Mouse (Mus musculus) stomach, postnatal 0 days (tissue): ENCODE measurements around the gene Carmil1. TPM values are rescaled to one million over a fixed set of nuclear protein-coding genes. Genes with fewer than 3 reads are reported as not detected.
"Not testable (repeated sequence)": the region's sequence is repeated elsewhere in the genome, so short reads cannot be mapped to it uniquely, and the experiment has no call there.

Source experiments
- ATAC-seq: fragments of 200-750 bp; cut with Nextera tagmentation; 2 replicates; pipeline ENCODE4 v1.8.0; 2017; ENCODE audit not compliant: low FRiP score, low TSS enrichment
- DNase-seq: peaks from one replicate; pipeline ENCODE4 v3.0.0-alpha.2; 2016; ENCODE audit warnings: low spot score
- H3K27ac ChIP-seq: fragments of 300-500 bp; sonication (generic); replicated peaks from 2 replicates; pipeline ENCODE4 v1.5.1; 2014; ENCODE audit warnings: mild to moderate bottlenecking, control low read depth
- H3K27me3 ChIP-seq: fragments of 300-500 bp; sonication (generic); 2 replicates; pipeline ENCODE4 v1.6.1; 2014; ENCODE audit warnings: low read length; ENCODE audit not compliant: control insufficient read depth, insufficient read depth
- H3K36me3 ChIP-seq: fragments of 300-500 bp; sonication (generic); 2 replicates; pipeline ENCODE4 v1.6.1; 2014; ENCODE audit warnings: low read length, mixed read lengths; ENCODE audit not compliant: control insufficient read depth, insufficient read depth
- H3K4me1 ChIP-seq: fragments of 300-500 bp; sonication (generic); replicated peaks from 2 replicates; pipeline ENCODE4 v1.6.1; 2014; ENCODE audit warnings: antibody characterized with exemption; ENCODE audit not compliant: control insufficient read depth, insufficient read depth
- H3K4me2 ChIP-seq: fragments of 300-500 bp; sonication (generic); replicated peaks from 2 replicates; pipeline ENCODE4 v1.6.1; 2014; ENCODE audit warnings: low read depth, mild to moderate bottlenecking, control low read depth, moderate library complexity
- H3K4me3 ChIP-seq: fragments of 300-500 bp; sonication (generic); 2 replicates; pipeline ENCODE4 v1.5.1; 2014; ENCODE audit warnings: low read depth, low read length, control low read depth
- H3K9ac ChIP-seq: fragments of 300-500 bp; sonication (generic); 2 replicates; pipeline ENCODE4 v1.6.1; 2014; ENCODE audit warnings: mild to moderate bottlenecking, low read length, control low read depth, mixed read lengths
- H3K9me3 ChIP-seq: fragments of 300-500 bp; sonication (generic); 2 replicates; pipeline ENCODE4 v1.6.1; 2016; ENCODE audit warnings: low read length; ENCODE audit not compliant: control insufficient read depth
- CTCF ChIP-seq: IDR thresholded peaks from 2 replicates; pipeline ENCODE4 v1.5.1; 2016; ENCODE audit warnings: antibody characterized with exemption, low read depth, mild to moderate bottlenecking, moderate library complexity
- EP300 ChIP-seq: optimal IDR thresholded peaks from 2 replicates; pipeline ENCODE3; 2016; ENCODE audit warnings: antibody characterized with exemption
- whole genome bisulfite sequencing: fragments of 180-500 bp; shearing (Covaris S2); extraction: QIAGEN DNeasy Blood & Tissue Kit; methylation state at CpG from one replicate; pipeline ENCODE4 v1.1.7; 2014; 5-methylcytosine and 5-hydroxymethylcytosine counted together
- polyA plus RNA-seq: library from polyadenylated mRNA; unstranded; fragments of >200 nt; fragmentation: Nextera tagmentation; extraction: Ambion mirVana; gene quantifications from 2 replicates; pipeline ENCODE4 v1.2.1, GENCODE M21; 2015

Carmil1 gene
- polyA plus RNA-seq, 1 experiment from 2014 or later = 17.8 TPM

- Histone ChIP-seq H3K9ac (no peak overlapping the region), H3K4me2 (no peak overlapping the region), H3K9me3 (no peaks in the 10 kb centered on the region), H3K4me3 (no peak overlapping the region), H3K36me3 (no peaks in the 10 kb centered on the region), H3K27me3 (no peaks in the 10 kb centered on the region), H3K4me1 (no peaks in the 10 kb centered on the region), H3K27ac (no peak overlapping the region)
- DNase-seq (no peak), ATAC-seq (no peak)
- 84% methylated on average over 5 of the region's 5 CpGs for WGBS
- TF ChIP-seq CTCF = no peak
- no peak for TF ChIP-seq EP300
Observed at GRCm38 (mm10) chr13:24105838-24106237, 174.8 kb downstream of the Carmil1 start.

GRCm38 (mm10) chr13:24105340-24105669, 175.3 kb downstream of the Carmil1 start:
- no peaks in the 10 kb centered on the region for H3K9me3 ChIP-seq
- ATAC-seq (no peak), DNase-seq (no peak)
- TF ChIP-seq EP300 = no peak
- no peak for TF ChIP-seq CTCF
- H3K9ac ChIP-seq = no peak overlapping the region
- no peak overlapping the region for H3K4me3 ChIP-seq
- WGBS = 66% methylated on average over 1 of the region's 1 CpGs
- H3K27me3 ChIP-seq = no peaks in the 10 kb centered on the region
- H3K4me2 ChIP-seq = no peak overlapping the region
- H3K36me3 ChIP-seq = no peaks in the 10 kb centered on the region
- H3K27ac ChIP-seq = no peak overlapping the region
- no peaks in the 10 kb centered on the region for H3K4me1 ChIP-seq

DNA sequence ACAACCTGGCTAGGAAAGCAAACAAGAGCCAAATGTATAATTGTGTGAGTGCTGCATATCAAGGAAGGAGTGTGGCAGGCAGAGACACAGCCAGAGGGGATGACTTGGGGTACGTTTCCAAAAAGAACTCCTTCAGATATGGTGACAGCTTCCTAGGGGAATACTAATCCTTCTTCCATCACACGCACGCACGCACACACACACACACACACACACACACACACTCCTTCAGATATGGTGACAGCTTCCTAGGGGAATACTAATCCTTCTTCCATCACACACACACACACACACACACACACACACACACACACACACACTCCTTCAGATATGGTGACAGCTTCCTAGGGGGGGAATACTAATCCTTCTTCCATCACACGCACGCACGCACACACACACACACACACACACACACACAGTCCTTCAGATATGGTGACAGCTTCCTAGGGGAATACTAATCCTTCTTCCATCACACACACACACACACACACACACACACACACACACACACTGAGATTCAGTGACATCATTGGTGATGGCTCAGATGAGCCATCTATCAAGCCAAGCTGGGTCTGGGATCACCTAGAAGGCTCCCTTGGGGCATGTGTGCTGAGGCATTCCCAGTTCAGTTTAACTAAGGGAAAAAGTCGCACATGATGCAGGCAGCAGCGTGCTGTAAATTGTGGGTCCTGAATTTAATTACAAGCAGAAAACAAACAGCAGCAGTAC, 175.8 kb downstream of the Carmil1 start:
- ATAC-seq = 0 out of 2 replicates have a peak, but pooled peaks have one; percentile 53
- not testable (repeated sequence) for H3K4me1 ChIP-seq, H3K36me3 ChIP-seq, H3K4me2 ChIP-seq, DNase-seq, H3K4me3 ChIP-seq, H3K27me3 ChIP-seq, H3K27ac ChIP-seq, H3K9ac ChIP-seq, H3K9me3 ChIP-seq
- 73% methylated on average over 9 of the region's 9 CpGs for WGBS

GRCm38 (mm10) chr13:24104016-24104415, 176.6 kb downstream of the Carmil1 start:
- no peak overlapping the region for H3K4me3 ChIP-seq
- H3K36me3 ChIP-seq = no peaks in the 10 kb centered on the region
- no peak overlapping the region for H3K4me2 ChIP-seq
- no peak for TF ChIP-seq EP300
- TF ChIP-seq CTCF = no peak
- DNase-seq = no peak
- H3K9ac ChIP-seq = no peak overlapping the region
- WGBS = 32% methylated on average over 4 of the region's 4 CpGs
- ATAC-seq = 0 out of 2 replicates have a peak, but pooled peaks have one; percentile 67
- no peak overlapping the region for H3K27ac ChIP-seq
- no peaks in the 10 kb centered on the region for H3K9me3 ChIP-seq
- no peaks in the 10 kb centered on the region for H3K27me3 ChIP-seq
- H3K4me1 ChIP-seq = no peaks in the 10 kb centered on the region

GRCm38 (mm10) chr13:24103152-24103551, 177.4 kb downstream of the Carmil1 start:
- Histone ChIP-seq H3K27ac (no peak overlapping the region), H3K27me3 (no peaks in the 10 kb centered on the region), H3K4me3 (no peak overlapping the region), H3K4me2 (no peak overlapping the region), H3K36me3 (no peaks in the 10 kb centered on the region), H3K4me1 (no peaks in the 10 kb centered on the region), H3K9ac (no peak overlapping the region), H3K9me3 (no peaks in the 10 kb centered on the region)
- ATAC-seq (no peak), DNase-seq (no peak)
- WGBS = 92% methylated on average over 2 of the region's 2 CpGs
- TF ChIP-seq EP300 = no peak
- no peak for TF ChIP-seq CTCF

DNA sequence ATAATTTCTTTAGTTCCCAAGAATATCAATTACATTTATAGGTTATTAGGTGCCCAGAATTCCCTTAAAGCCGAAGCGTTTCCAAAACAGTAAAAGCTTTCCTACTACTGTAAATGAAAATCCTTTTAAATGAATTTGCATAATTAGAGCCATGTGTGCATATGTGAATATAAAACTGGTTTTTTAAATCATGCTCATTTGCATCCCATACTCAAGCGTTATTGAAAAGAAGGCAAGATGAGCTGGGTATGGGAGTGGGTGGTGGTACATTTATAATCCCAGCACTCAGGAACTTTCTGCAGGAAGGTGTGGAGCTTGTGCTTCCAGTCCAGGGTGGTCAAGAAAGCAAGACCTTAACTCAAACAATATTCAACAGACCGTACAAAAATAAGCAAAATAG, 178.3 kb downstream of the Carmil1 start:
- no peak overlapping the region for H3K9ac ChIP-seq
- ATAC-seq = no peak

More for the DNA sequence above, 178.3 kb downstream of the Carmil1 start:
- no peak overlapping the region for H3K4me3 ChIP-seq
- no peak overlapping the region for H3K4me2 ChIP-seq
- no peak overlapping the region for H3K27ac ChIP-seq
- WGBS = 93% methylated on average over 4 of the region's 4 CpGs
- H3K4me1 ChIP-seq = no peaks in the 10 kb centered on the region
- no peaks in the 10 kb centered on the region for H3K9me3 ChIP-seq
- no peaks in the 10 kb centered on the region for H3K27me3 ChIP-seq
- TF ChIP-seq CTCF (no peak), EP300 (no peak)
- H3K36me3 ChIP-seq = no peaks in the 10 kb centered on the region
- no peak for DNase-seq
